Mouse (Mus musculus): ENCODE measurements around the gene Steap3.
"Not testable (repeated sequence)": the region's sequence is repeated elsewhere in the genome, so short reads cannot be mapped to it uniquely, and the experiment has no call there.

The Steap3 gene

DNA sequence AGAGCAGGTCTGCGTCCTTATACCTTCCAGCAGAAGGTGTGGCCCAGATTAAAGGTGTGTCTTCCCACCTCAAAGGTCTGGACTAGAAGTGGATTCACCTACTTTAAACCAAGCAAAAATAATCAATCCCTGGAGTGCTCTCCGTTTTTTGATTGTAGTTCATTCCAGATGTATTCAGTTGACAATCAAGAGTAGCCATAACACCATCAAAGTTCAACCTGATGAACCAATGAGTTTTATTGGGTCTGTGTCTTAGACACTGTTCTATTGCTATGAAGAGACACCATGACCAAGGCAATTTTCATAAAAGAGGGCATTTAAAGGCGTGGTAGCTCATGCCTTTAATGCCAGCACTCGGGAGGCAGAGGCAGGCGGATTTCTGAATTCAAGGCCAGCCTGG is at the start of gene Steap3:
Steap3 (minus strand) TSS at position 101 of the 400 bp plus-strand sequence.
- DNase-seq, result no peak

DNA sequence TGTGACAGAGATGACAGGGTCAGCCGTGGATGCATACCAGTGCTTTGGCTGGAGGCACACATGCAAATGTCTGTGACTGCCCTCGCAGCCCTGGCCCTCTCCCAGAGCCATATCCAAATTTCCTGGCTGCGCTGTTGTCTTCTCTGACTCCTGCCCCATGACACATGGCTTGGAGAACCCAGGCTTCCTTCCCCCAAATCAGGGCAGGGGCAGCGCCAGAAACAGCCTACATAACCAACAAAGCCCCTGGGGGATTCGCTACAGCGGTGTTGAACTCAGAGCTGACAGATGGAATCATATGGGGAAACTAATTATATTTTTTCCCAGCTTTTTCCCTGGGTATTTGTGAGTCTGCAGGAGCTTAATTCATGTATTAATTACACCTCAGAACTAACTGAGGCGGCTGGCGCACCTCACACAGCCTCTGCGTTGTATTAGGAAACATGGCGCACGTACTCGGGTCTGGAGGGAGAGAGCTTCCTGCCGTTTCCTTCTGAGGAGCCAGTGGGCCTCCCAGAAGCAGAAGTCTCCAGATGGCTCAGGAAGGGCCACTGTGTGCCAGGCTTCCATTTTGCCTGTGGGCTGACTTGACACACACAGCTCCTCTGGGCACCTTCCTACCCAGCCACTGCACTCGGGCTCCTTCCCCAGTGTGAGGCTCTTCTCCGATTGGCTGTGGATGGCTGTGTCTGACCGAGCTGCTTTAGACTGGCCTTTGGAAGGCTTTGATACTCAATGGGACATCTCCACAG is 48.9 kb upstream of the Steap3 start:
- no peak for DNase-seq

DNA sequence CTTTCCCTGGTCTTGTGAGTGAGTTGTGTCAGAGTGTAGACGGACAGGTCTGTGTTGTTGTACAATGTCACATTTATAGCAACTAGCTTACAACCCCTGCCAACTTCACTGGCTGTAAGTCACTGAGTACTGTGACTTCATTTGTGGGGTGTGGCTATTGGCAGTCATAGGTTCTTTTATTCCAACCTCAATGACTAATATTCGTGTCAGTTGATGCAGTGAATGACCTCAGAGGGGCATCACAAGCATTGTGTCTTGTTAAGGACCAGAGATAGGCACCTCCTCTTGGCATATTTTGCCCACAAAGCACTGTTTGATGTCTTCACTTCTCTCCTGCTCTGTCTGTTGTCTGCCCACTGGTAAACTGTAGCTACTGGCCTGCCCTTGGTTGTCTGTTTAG is 33.3 kb upstream of the Steap3 start:
- no peak for DNase-seq

DNA sequence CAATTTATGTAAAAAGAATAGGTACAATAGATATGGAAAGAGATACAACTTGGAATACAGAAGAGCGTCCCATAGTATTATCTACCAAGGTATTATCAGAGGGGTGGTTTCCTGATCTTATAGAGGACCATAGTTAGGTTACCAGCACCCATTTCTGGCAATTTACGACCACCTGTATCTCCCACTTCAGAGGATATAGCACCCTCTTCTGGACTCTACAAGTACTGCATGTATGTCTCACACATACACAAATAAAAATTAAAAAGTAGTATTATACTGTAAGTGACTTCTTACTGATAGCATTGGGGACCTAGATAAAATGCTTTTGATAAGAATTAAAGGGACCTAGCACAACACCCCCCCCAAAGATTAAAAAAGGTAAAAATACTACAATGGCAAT is 24.4 kb upstream of the Steap3 start:
- DNase-seq, result no peak

DNA sequence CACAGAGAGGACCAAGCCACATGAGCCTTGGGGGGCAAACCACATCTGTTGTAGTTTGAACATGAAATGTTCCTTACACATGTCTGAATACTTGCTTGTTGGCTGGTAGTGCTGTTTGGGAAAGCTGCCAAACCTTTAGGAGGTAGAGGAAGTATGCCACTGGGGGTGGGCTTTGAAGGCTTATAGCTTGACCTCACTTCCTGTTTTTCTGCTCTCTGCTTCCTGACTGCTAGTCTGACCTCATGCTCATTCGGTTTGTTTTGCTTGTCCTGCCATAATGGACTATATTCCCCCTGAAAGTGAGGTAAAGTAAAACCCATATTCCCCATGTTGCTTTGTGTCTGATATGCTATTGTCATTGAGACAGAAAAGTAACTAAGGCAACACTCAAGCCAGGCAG is 21.3 kb upstream of the Steap3 start:
- no peak for DNase-seq

DNA sequence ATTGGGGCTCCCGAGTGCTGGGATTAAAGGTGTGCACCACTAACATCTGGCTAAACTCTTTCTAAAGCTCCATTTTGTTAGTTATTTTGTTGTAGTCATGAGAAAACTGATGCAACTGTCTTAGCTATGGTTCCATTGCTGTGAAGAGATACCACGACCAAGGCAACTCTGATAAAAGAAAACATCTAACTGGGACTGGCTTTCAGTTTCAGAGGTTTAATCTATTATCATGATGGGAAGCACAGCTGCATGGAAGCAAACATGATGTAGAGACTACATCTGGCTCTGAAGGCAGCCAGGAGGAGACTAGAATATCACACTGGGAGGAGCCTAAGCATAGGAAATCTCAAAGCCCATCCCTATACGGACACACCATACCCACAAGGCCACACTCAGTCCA is 19.2 kb upstream of the Steap3 start:
- no peak for DNase-seq

DNA sequence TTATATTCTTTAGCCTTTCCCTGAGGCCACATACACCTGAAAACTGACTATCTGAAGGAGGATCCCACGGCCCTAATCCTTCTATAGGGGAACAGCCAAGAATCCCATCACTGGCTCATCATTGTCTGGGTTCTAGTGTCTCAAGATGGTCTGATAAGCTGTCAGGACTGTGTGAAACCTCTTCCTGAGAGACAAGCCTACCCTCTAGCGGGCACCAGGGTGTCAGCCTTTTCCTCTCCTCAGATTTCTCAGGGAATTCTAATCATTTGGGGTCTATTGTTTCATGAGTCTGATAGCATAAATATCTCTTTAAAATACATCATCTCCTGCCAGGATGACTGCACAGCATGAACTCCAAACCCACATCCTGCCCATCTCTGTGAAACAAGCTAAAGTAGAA is 17.3 kb upstream of the Steap3 start:
- DNase-seq, result no peak

DNA sequence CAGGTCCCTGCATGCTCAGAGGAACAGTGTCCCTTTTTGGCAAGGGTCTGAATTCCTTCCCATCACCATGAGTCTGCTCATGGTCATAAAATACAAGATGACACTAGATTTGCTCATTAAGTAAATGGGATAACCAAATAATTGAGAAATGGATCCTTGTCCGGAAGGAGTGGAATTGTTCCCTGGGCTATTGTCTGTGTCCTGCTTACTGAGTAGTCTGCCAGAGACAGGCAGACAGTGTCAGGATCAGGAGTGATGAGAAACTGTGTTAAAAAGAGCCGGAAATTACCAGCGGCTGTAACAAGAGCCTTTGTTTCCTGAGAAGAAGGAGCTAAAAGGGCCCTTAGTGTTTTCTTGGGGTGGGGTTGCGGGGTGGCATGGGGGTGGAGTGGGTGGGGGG is 15.2 kb upstream of the Steap3 start:
- DNase-seq, result no peak

DNA sequence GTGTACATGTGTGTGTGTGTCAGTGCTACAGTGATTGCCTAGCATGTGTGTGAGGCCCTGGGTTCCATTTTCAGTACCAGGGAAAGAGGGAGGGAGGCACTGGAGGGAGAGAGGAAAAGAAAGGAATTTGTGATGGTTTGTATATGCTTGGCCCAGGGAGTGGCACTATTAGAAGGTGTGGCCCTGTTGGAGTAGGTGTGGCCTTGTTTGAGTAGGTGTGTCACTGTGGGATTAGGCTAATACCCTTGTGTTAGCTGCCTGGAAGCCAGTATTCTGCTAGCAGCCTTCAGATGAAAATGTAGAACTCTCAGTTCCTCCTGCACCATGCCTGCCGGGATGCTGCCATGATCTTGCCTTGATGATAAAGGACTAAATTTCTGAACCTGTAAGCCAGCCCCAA is 3.6 kb upstream of the Steap3 start:
- DNase-seq, result not testable (repeated sequence)

DNA sequence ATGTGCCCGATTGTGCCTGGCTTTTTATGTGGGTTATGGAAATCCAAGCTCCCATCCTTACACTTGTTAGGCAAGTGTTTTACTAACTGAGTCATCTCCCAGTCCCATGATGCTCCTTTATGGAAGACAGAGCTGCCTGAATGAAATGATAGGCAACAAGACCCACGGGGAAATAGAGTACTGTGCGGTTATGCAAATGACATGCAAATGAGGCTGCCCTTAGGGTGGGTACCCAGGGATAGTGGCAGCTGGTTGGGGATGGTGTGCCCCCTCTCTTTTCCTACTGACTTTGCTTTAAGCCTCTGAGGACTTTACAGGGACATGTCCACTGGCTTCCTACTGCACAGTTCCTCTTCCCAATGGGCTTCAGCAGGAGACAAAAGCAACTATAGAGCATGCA is 2.7 kb upstream of the Steap3 start:
- DNase-seq, result no peak

DNA sequence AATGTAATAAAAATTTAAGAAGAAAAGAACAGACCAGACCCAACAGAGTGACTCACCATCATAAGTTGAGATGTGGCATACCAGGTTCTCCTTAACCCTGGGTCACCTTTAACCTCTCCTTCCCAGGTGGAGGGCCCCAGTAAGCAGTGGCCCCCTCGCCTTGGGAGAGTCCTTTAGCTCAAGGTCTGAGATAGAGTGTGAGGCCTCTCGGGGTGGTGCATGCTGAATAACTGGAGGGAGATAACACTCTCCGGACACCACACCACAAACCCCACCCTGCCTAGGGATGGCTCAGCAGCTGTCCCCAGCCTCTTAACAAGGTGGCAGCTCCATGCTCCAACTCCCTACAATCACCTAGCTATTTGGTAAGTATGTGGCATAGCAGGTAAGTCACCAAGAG is 1.6 kb downstream of the Steap3 start:
- DNase-seq, result no peak

DNA sequence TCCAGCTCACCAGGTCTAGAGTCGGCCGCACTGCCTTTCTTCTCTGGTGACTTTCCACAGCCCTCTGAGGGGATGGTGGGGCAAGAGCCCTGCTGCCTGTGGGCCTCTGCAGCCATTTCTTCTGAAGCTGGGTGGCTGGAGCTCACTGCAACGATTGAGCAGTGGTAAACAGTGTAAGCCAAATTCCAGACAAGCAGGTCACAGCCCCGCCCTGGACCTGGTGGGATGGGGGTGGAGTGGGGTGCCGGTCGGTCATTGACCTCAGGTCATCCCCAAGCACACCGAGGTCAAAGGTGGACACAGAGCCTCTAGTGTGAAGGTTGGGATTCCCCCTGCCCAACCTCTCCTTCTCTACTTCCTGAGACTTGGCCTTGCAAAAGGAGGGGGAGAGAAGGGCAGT is 2.4 kb downstream of the Steap3 start:
- DNase-seq, result no peak

DNA sequence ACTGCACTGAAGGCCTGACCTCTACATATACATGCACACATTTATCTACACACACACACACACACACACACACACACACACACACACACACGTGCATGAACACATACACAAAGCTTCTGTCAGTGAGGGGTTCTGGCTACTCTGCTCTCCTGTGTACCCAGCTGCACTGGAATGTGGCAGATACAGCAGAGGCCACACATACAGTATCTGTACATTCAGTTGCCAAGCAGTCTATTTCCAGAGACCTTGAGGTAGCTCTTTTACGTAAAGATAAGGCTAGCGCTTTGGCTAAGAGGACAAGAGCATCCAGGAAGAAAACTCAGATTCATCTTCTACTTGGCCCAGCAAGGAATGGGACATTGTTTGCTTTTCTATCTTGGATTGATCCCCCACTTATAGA is 4.9 kb downstream of the Steap3 start:
- no peak for DNase-seq

DNA sequence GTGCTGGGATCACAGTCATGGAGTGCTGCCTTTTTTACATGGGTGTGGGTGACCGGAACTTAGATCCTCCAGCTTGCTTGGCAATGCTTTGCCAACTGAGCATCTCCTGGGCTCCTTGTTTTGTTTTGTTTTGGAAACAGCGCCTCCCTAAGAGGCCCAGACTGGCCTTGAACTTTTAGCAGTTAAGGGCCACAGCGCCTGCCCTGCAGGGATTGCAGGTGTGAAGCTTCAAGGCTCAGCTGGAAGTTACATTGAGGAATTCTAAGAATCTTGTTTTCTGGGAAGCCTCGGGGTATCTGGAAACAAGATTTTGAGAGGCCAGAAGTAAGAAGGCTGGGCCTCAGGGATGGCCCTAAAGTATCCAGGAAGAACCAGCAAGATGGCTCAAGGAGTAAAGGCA is 6.0 kb downstream of the Steap3 start:
- no peak for DNase-seq

DNA sequence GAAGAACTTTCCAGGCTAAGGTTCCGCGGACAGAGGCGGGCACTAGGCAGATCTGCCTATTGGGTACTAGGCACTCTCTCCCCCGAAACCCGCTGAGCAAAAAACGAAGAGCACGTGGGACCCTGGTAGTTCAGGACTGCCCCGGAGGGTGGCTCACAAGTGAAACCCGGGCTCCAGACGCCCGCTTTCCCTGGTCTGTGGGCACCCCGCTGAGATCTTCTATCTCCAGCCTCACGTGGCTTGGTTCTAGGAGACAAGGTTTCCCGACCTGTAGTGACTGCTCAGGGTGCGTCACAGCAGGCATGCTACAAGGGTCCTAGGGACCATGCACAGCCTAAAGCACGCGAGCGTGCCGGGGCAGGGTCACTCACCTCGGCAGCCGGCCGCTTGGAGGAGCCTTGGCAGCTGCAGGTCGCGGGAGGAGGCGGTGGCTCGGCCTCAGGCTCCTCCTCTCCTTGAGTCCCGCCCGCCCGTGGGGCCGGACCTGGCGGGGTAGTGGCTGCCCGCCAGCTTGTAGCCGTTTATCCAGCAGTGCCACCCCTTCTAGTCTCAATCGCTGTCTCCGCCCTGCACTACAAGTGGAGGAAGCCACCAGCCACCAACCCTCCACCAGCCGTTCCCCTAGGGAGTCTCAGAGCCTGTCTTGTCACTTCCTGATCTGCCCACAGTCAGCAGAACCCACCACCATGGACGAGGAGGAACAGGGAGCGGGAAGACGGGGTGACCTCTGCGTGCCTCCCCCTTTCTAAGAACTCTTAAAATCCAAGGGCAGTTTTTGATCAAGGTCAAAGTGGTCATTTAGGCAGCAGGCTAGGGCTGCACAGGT is 7.4 kb downstream of the Steap3 start:
- DNase-seq, result peak; percentile 60

DNA sequence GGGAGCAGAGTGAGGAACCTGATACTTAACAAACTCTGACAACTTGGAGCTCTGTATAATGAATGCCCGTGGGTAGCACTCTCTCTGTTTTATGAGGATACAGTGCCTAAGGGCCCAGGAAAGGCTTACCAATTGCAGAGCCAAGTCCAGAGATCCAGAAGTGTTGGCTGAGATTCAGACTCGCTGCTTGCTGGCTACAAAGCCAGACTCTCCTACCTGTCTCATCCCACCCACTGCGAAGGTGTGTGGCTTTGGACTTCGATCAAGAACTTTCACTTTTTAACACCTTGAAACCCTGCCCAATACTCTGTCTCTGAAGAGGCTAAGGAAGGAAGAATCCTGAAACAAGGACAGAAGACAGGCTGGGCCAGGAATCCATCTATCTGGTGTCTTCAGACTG is 9.3 kb downstream of the Steap3 start:
- DNase-seq, result no peak

DNA sequence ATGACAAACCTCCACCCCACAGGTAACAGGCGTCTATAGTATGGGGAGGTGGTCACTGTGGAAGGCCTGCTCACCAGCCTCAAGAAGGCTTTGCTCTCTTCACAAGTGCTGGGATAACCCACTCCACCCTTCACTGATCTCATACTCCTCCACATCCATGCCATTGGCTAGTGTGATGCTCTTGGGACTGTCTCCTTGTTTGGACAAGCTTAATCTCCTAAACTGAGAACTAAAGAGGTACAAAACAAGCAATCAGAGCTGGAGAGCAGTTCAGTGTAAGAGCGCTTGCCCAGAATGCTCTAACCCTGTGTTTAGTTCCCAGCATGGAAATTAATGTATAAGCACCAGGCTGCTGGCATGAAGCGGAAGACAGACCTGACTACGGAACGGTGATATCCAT is 11.3 kb downstream of the Steap3 start:
- DNase-seq, result no peak

DNA sequence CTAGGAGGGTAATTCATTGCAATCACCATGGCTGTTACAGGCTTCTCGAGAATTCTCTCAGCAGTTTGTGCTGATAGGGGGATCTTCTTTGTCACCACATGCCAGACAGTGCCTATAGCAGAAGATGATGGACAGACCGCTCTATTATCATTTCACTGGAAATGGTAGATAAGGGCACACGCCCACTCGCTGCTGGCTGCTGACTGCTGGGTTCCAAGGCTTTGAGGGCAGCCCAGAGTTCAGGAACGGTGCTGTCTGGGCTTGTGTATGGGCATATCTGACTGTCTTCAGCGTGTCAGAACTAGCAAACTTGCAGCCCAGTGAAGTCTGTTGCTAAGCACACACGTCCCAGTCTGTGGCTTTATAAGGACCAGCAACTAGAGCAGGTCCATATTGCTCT is 13.3 kb downstream of the Steap3 start:
- DNase-seq, result no peak

DNA sequence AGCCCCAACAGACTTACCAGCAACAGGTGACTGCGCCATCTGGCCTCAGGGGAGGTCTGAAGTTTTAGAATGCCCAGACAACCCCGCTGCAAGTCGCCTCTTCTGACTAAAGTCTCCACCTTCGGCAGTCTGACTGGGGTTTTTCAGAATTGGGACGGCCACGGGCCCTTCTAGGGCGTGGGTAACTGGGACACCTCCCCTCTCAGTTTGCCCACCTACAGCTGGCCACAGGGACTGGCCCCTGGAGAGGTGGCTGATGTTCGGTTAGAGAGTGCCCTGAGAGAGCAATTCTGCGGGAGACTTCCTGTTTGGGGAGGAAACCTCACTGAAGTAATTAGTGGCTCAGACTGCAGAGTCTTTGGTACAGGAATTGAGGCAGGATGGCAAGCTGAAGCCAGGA is 13.8 kb downstream of the Steap3 start:
- no peak for DNase-seq

DNA sequence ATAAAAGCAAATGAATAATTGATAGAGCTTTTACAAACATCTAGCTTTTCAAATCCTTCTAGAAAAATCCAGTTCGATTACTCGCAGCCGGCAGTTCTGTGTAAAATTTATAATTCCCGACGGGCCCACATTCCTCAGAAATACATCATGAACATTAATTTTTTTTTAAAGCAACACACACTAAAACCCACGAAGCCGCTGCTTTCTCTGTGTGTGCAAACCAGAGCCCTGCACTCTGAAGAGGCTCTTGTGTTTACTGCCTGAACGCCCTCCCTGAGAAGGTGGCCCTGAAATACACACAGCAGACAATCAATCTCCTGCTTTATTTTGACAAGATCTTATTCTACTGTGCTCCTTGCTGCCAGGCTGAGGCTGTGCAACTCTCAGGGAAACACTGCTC is 14.3 kb downstream of the Steap3 start:
- DNase-seq, result no peak

DNA sequence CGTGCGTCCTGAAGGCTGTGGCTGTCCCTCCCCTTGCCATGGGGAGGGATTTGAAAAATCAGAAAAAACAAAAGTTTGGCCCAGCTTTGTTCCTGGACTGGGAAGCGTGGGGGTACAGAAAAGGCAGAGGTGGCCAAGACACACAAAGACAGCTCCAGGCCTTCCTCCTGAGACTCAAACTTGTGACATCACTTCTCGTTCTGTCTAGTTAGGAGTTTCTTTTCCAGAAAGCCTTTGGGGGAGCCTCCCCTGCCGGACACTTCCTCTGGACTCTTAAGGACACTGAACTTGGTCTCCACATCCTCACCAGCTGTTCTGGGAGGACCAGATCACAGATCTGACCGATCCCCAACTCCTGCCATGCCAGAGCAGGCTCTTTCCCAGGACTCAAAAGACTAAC is 18.8 kb downstream of the Steap3 start:
- no peak for DNase-seq

DNA sequence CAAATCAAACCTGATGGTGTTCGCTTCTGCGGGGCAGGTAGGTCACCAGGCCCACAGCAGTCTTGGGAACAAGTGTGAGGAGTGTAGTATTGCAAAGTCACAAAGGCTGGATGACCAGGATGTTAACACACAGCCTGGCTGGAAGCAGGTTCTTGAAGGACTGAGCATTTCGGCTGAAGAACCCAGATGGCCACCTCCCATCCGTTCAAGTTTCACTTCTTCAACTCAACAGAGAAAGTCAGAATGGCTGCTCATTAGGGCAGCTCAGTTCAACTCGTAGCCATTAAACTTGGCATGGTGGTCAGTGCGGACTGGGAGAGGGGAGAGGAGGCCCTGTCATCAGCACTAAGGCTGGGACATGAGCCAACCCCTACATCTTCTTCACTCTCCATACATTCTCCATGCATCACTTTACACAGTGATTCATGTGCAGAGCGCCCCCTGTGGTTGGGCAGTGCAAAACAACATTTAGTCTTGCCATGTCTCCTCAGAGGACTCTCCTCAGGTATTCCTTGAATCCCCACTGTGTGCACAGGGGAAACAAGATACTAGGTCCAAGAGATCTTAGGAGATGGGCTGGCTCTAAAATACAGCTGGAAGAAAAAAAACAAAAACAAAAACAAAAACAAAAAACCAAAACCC is 19.9 kb downstream of the Steap3 start:
- DNase-seq, result peak; percentile 20

DNA sequence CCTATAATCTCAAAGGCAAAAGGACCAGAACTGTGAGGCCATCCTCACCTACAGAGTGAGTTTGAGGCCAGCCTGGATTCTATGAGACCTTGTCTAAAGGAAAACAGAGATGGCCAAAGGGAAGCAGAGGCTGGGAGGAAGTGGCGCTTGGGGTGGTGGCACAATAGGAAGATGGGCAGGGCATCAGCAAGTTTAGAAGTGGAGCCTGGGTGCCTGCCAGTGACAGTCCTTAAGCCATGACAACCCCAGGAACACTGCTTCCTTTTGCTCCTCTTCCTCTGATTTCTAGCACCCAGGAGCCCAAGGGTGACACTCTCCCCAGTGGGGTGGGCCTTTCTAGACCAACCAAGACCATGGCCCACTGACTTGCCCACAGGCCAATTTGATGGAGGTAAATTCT is 21.3 kb downstream of the Steap3 start:
- no peak for DNase-seq

DNA sequence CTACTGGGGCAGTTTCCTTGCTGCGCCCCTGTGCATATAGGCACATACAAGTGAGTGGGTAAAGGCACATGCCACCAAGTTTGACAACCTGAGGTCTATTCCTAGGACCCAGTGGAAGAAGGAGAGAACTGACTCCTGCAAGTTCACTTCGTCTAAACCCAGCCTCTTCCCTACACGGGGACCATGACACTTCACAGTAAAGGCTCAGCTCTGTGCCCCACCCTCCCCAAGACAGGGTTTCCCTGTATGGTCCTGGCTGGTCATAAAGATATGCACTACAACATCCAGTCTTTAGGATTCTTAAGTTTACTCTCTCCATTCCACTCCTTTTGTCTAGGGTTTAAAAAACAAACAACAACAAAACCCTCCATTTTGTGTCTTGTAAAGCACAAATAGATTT is 21.9 kb downstream of the Steap3 start:
- no peak for DNase-seq
